Comparison of ENCODE assay signal across 9 mouse cellular contexts in the genomic region with DNA sequence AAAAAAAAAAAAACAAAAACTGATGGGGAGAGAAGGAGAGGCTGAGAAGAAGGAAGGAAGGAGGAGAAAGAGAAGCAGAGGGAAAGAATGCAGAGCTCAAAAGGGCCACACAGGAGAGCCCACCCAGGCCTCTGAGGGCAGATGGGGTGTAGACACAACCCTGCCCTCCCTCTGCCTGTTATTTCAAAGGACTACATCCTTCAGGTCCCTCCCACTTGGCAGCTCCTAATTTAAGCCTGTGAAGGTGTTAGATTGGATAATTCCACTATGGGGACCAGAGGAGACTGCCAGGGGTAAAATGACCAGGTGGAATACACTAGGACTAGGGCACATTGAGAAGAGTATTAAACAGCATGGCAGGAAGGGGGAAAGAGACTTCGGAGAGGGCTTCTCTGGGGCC. TPM values are rescaled to one million over a fixed set of nuclear protein-coding genes. Genes with fewer than 3 reads are reported as not detected.
DNase-seq lines count a peak whose midpoint lies in the region; ATAC-seq lines count a peak whose summit lies in the region.
"Had no signal": no experiment of that assay in that cellular context is flagged by ENCODE, and none has a peak within 500 bp of the region (broad histone marks: within the 10 kb centered on the region; RNA-seq: fewer than 3 reads in every experiment).

No protein-coding gene starts in this region.

- no peaks in the 10 kb centered on the region for H3K36me3 ChIP-seq in kidney, embryonic 16.5 days (ENCODE audit: insufficient read depth, low read length)
- H3K36me3 ChIP-seq in embryonic facial prominence, embryonic 11.5 days (replicated peaks; ENCODE audit: control insufficient read depth, insufficient read depth, low read depth, low read length) = no peaks in the 10 kb centered on the region
- no peaks in the 10 kb centered on the region for H3K36me3 ChIP-seq in hindbrain, embryonic 10.5 days
- H3K36me3 ChIP-seq in midbrain, embryonic 13.5 days = no peaks in the 10 kb centered on the region
- H3K36me3 ChIP-seq: G1E had no signal

- H3K27ac ChIP-seq in kidney, embryonic 16.5 days (ENCODE audit: low read length) = peak overlapping the region; percentile 76
- no peak overlapping the region for H3K27ac ChIP-seq in embryonic facial prominence, embryonic 11.5 days (replicated peaks; ENCODE audit: low read depth, low read length)
- peak overlapping the region; percentile 96 for H3K27ac ChIP-seq in hindbrain, embryonic 10.5 days
- H3K27ac ChIP-seq in midbrain, embryonic 13.5 days = peak overlapping the region; percentile 94

- peak overlapping the region; percentile 54 for H3K4me2 ChIP-seq in kidney, embryonic 16.5 days (replicated peaks; ENCODE audit: low read depth, low read length)
- H3K4me2 ChIP-seq in embryonic facial prominence, embryonic 11.5 days (ENCODE audit: low read depth, low read length) = peak overlapping the region; percentile 45
- peak overlapping the region; percentile 50 for H3K4me2 ChIP-seq in midbrain, embryonic 13.5 days (replicated peaks)

- H3K4me3 ChIP-seq in kidney, embryonic 16.5 days (ENCODE audit: low read length) = peak overlapping the region; percentile 30; the same call in 1 of the 2 replicates
- no peak overlapping the region for H3K4me3 ChIP-seq in embryonic facial prominence, embryonic 11.5 days (ENCODE audit: low read depth, low read length)
- H3K4me3 ChIP-seq in hindbrain, embryonic 10.5 days = peak overlapping the region; percentile 49
- no peak overlapping the region for H3K4me3 ChIP-seq in midbrain, embryonic 13.5 days (replicated peaks)

- peak; percentile 24; the same call in 1 of the 2 replicates for ATAC-seq in kidney, embryonic 16.5 days (ENCODE audit: low FRiP score, low TSS enrichment)
- peak; percentile 10; the same call in 1 of the 2 replicates for ATAC-seq in embryonic facial prominence, embryonic 11.5 days (replicated peaks; ENCODE audit: insufficient number of reproducible peaks, low FRiP score, low TSS enrichment, low read depth)
- no peak for ATAC-seq in midbrain, embryonic 13.5 days

- H3K9ac ChIP-seq in kidney, embryonic 16.5 days (replicated peaks; ENCODE audit: low read length) = peak overlapping the region; percentile 68
- H3K9ac ChIP-seq in embryonic facial prominence, embryonic 11.5 days (replicated peaks; ENCODE audit: low read length) = peak overlapping the region; percentile 51
- peak overlapping the region; percentile 69 for H3K9ac ChIP-seq in midbrain, embryonic 13.5 days (replicated peaks)

- 36% methylated on average over 1 of the region's 1 CpGs for WGBS in kidney, embryonic 16.5 days
- 22% methylated on average over 1 of the region's 1 CpGs for WGBS in embryonic facial prominence, embryonic 11.5 days
- 11% methylated on average over 1 of the region's 1 CpGs for WGBS in hindbrain, embryonic 10.5 days
- WGBS in midbrain, embryonic 13.5 days = 40% methylated on average over 1 of the region's 1 CpGs

- H3K4me1 ChIP-seq in kidney, embryonic 16.5 days (ENCODE audit: insufficient read depth, low read length) = peaks cover 20% of the 10 kb centered on the region
- peaks cover 9% of the 10 kb centered on the region for H3K4me1 ChIP-seq in embryonic facial prominence, embryonic 11.5 days (ENCODE audit: control insufficient read depth, insufficient read depth, low read length)
- H3K4me1 ChIP-seq in hindbrain, embryonic 10.5 days (replicated peaks) = peaks cover 43% of the 10 kb centered on the region
- peaks cover 34% of the 10 kb centered on the region for H3K4me1 ChIP-seq in midbrain, embryonic 13.5 days (replicated peaks)

- no peaks in the 10 kb centered on the region for H3K9me3 ChIP-seq in kidney, embryonic 16.5 days (ENCODE audit: low read length)
- H3K9me3 ChIP-seq in embryonic facial prominence, embryonic 11.5 days (replicated peaks; ENCODE audit: control insufficient read depth, low read length) = no peaks in the 10 kb centered on the region
- H3K9me3 ChIP-seq in hindbrain, embryonic 10.5 days = no peaks in the 10 kb centered on the region
- 0 out of 2 replicates have a peak, but pooled peaks cover 4% of the 10 kb centered on the region for H3K9me3 ChIP-seq in midbrain, embryonic 13.5 days

- no peak for DNase-seq in kidney, adult 18-20 months
- DNase-seq in embryonic facial prominence, embryonic 11.5 days (ENCODE audit: low spot score) = no peak
- DNase-seq in hindbrain, embryonic 10.5 days (ENCODE audit: low spot score) = no peak
- DNase-seq in cerebellum, postnatal 4 days (ENCODE audit: low spot score in 2 of 2) = no peak
- DNase-seq in frontal cortex, postnatal 36 days (ENCODE audit: low spot score in 2 of 2) = no peak
- no peak for DNase-seq in cerebellum, adult 11 months

- no peaks in the 10 kb centered on the region for H3K27me3 ChIP-seq in kidney, embryonic 16.5 days (ENCODE audit: insufficient read depth, low read length)
- no peaks in the 10 kb centered on the region for H3K27me3 ChIP-seq in embryonic facial prominence, embryonic 11.5 days (ENCODE audit: control insufficient read depth, insufficient read depth, low read length)
- H3K27me3 ChIP-seq in hindbrain, embryonic 10.5 days (ENCODE audit: insufficient read depth, poor library complexity, severe bottlenecking) = 0 out of 2 replicates have a peak, but pooled peaks cover 6% of the 10 kb centered on the region
- no peaks in the 10 kb centered on the region for H3K27me3 ChIP-seq in midbrain, embryonic 13.5 days

RNA-seq across cellular contexts. Expression of gene Mycn, which starts 37.6 kb away (rescaled TPM):
- polyA plus RNA-seq in kidney, embryonic 16.5 days (2015; fragmentation: Nextera tagmentation; extraction: Ambion mirVana) = 74.8 and 77.9 TPM in 2 replicates
- polyA plus RNA-seq in embryonic facial prominence, embryonic 11.5 days (2014; fragmentation: Nextera tagmentation; extraction: Ambion mirVana) = 93.9 and 97.6 TPM in 2 replicates
- polyA plus RNA-seq in hindbrain, embryonic 10.5 days (2016; fragmentation: Nextera tagmentation; extraction: Ambion mirVana) = 128 and 150 TPM in 2 replicates
- polyA plus RNA-seq in midbrain, embryonic 13.5 days (2015; fragmentation: Nextera tagmentation; extraction: Ambion mirVana) = 60.7 and 67.1 TPM in 2 replicates
- polyA plus RNA-seq: G1E had no signal

Comparison
In these comparisons a context has a peak if more than half of its experiments do, and no peak if none do; other contexts are left out.
1. H3K4me3 ChIP-seq: peak in kidney, embryonic 16.5 days (single experiment) and hindbrain, embryonic 10.5 days (single experiment); none in embryonic facial prominence, embryonic 11.5 days (single experiment) and midbrain, embryonic 13.5 days (single experiment).
2. Peak in every context shown above with its lines, with median percentiles within 50 percentile points of each other: H3K4me2 ChIP-seq and H3K9ac ChIP-seq.